Mouse (Mus musculus) common myeloid progenitor, adult 5-6 weeks (primary cell): ENCODE measurements around the gene Tmem158. TPM values are rescaled to one million over a fixed set of nuclear protein-coding genes. Genes with fewer than 3 reads are reported as not detected.

ENCODE experiments used
- ATAC-seq: replicated peaks from 2 replicates; pipeline ENCODE4 v1.8.0; 2016; ENCODE audit warnings: low read depth, mild to moderate bottlenecking, moderate TSS enrichment, inconsistent platforms; ENCODE audit not compliant: poor library complexity, severe bottlenecking
- total RNA-seq: library from RNA; stranded (forward); fragments of 200-1000, 187-1606 nt; gene quantifications from 2 replicates; pipeline ENCODE4 v1.2.3, GENCODE M21; 2017

Gene Tmem158
- total RNA-seq, 1 experiment from 2014 or later, result 1.8 TPM

DNA sequence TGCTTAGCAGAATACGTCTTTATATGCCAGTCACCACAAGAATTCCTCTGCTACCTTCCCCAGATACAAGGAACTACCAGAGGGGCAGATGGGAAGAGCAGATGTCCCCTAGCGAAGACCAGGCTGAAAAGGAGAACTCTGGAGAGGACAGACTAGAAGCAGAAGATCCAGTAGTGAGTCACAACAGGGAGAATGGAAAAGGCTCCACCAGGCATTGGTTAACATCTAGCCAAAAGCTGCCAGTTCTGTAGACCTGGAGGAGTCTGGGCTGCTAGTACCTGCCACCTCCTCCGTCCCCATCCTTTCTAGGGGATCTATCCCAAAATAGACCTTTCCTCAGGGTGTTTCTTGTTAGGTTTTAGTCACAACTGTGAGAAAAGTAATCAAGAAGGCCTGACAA lies 4.8 kb downstream of the Tmem158 start:
- ATAC-seq, result no peak

DNA sequence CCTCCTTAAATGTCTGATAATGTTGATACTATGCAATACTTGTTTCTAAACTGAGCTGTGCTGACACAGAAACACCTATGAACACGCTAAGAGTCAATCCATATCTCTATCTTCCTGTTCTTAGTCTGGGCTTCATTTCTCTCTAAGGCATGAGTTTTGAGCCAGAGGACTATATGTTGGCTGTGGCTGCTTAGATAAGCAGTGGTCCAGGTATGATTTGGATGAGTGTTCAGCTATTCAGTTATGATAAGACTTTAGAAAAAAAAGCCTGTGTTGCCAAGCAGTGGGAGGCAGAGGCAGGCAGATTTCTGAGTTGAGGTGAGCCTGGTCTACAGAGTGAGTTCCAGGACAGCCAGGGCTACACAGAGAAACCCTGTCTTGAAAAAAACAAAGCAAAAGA lies 12.6 kb downstream of the Tmem158 start:
- ATAC-seq, result no peak

DNA sequence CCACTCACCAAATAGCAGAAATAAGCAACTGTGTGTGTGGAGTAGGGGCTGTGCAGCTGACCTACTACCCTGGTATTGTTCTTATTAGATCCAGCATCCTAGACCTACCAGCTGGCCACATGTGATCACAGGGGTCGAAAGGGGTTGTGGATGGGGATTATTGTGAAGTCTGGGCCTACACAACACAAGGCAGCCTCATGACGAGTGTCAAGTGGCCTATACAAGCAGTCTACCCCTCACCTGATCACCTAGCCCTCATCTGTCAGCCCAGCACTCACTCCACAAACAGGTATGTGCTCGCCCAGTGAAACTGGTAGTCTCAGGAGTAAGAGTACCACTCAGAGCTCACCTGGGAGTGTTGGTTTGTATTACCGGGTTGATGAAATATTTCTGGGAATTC lies 15.4 kb downstream of the Tmem158 start:
- no peak for ATAC-seq

DNA sequence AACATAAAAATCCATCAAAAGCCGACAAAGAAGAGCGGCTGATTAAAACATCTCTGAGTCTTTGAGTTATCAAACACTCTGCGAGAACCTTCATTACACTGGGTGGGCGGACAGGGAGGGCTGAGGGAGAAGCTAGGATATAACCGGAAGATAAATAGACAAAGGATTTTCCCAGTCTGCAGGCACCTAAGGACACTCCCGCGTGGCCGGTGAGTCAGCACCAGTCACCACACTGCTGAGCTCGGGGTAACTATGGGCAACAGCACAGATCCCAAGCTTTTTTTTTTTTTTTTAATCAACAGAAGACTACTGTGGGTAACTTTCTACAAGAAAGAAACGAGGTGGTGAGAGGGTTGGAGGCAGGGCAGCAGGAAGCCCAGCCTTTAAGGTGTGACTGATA lies 16.6 kb downstream of the Tmem158 start:
- no peak for ATAC-seq

DNA sequence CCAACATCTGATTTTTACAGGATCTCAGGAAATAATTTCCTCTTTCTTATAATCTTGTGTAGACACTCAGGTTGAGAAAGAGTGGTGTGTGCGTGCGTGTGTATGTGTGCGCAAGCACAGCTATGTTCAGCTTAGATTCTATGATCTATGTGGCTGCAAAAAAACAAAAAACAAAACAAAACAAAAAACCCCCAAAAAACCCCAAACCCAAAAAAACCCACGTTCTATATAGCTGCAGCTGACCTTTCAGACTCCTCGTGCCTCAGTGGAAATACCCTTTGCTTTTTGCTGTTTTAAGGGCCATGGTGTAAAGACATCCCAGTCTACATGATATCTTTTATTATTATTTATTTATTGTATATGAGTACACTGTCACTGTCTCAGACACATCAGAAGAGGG lies 19.4 kb downstream of the Tmem158 start:
- no peak for ATAC-seq

DNA sequence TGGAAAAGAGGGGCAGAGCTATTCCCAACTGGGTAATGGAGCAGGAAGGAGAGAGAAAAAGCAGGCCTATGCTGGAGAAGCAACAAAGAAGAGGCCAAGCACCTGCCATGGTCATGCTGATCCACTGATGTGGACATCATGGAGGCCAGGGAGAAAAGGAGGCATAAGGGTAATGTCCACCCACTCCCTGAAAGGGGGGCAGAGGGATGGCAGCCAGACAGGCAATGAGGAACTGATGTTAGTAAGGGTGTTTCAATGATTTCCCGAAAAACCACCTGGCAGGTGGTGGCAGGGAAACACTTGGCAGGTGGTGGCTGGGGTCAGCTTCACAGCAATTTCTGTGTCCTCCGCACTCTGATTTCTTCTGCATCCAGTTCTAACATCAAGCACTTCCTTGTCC lies 19.8 kb downstream of the Tmem158 start:
- ATAC-seq, result no peak

DNA sequence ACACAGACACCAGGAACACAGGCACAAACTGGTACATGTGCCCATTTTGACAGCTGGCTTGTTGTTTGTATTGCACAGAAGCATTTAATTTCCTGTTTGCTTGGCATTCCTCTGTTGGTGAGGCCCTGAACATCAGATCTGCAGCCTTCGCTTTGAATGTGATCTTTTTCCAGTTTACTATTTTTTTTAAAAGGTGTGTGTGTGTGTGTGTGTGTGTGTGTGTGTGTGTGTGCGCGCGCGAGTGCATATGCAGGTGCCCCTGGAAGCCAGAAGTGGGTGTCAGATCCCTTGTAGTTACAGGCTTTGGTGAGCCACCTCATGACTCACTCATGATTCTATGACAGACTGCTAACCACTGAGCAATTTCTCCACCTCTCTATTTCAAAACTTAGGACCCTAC lies 20.3 kb downstream of the Tmem158 start:
- ATAC-seq, result no peak

DNA sequence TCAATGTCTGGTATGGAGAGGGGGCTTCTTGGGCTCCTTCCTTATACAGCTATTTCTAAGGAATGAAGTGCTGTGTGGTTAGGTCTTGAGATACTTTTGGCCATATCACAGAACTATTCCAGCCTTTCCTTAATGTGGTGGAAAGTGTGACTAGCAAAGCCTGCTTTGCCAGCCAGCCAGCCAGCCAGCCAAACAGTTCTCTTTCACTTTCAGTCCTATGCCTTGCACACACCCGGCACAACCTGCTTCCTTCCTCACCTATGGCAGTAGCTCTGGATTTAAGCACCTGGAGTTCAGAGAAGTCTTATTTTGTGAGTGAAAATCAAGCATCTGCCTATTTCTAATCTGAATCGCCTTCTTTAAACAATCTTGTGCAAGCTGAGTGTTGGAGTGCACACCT lies 20.9 kb downstream of the Tmem158 start:
- no peak for ATAC-seq

DNA sequence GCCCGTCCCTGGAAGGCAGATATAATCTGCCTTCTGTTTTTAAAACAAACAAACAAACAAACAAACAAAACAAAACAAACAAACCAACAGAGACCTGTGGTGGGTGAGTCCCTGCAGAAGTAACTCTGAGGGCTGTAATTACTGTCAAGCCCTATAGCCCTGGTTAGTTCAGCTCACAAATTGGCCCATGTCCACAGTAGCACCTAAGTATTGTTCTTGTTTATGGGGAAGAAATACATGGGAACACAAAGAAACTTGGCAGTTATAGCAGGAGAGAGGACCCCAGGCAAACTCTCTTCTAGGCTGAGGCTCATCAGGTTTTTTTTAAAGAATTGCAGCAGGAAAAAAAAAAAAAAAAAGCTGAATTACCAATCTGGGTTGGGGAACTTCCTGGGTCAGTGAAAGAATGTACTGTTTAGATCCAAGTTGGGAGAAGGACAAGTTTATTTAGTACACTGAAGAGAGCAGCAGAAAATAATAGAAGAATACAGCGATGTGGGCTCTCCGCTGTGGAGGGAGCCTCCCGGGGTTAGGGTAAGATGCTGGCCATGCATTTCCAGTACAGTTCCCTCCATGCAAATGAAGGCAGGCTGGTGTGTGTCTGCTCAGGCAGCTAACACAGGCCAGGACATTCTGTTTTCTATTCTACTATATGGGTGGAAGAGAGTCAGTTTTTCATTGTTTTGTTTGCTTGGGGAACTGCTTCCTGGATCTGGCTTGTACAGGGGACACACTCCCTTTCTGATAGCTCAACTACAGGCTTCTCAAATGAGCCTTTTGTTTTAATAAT lies 22.1 kb downstream of the Tmem158 start:
- no peak for ATAC-seq

DNA sequence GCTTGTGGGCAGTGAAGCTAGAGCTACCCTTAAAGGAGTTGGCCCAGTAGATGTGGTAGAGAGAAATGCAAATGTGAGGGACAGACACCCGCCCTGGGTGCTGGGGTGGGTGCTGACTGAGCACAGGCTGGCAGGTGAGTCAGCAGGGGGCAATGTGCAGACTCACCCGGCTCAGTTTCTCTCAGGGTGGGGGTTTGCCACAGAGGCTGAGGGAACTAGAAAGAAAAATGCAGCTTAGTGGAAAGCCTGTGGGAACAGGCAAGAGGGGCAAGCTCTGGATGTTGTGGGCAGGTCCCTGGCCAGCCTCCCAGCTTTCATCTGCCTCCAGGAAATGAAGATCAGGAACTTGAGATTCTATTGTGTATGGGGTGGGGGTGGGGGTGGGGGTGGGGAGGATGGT lies 22.8 kb downstream of the Tmem158 start:
- peak; percentile 71 for ATAC-seq

DNA sequence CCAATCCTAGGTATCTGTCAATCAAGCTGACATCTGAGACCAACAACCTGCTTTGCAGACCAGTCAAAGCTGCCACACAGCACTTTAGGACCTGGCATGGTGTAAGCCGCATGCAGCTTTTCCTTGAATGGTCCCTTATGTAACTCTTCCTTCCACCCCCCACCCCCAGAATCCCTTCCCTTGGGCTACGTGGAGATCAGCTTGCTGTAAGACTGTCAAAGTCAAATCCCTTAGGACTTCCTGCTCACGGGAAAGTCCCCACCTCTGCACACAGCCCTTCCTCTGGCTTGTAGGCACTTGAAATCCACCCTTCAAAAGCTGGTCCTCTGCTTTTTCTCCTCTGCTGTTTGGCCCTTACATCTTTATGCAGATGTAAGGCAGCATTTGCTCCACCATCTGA lies 24.9 kb downstream of the Tmem158 start:
- no peak for ATAC-seq

DNA sequence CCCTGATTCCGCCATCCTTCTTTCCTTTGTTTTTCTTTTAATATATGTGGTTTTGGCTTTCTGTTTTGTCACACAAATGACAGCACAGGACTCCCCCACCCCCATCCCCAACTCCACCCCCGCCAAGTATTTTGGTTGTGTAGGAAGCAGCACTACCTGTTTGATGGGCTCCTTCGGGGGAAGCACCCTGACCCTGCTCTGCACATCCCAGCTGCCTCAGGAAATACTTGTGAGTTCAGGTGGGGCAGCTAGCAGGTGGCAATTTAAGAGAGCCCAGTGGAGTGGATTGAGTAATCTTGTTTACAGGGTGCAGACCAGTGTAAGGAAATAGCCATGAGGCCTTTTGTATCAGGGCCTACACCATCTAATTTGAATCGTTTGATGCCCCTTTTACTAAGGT lies 30.7 kb downstream of the Tmem158 start:
- no peak for ATAC-seq

DNA sequence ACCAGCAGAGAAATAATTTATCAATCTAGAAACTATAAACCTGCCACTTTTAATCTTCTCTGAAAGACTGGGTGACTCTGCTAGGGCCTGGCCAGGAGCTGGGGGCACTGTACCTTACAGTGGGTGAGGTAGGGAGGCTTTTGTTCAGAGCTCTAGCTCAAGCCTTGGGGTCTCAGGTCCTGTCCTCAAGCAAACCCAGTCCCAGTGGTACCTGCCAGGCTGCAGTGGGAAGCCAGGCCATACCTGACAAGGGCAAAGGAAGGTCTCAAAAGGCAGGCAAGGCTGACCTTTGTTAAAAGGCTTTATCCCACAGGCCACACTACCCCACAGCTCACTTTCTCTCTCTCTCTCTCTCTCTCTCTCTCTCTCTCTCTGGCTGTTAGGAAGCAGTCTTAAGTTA lies 31.9 kb downstream of the Tmem158 start:
- no peak for ATAC-seq

DNA sequence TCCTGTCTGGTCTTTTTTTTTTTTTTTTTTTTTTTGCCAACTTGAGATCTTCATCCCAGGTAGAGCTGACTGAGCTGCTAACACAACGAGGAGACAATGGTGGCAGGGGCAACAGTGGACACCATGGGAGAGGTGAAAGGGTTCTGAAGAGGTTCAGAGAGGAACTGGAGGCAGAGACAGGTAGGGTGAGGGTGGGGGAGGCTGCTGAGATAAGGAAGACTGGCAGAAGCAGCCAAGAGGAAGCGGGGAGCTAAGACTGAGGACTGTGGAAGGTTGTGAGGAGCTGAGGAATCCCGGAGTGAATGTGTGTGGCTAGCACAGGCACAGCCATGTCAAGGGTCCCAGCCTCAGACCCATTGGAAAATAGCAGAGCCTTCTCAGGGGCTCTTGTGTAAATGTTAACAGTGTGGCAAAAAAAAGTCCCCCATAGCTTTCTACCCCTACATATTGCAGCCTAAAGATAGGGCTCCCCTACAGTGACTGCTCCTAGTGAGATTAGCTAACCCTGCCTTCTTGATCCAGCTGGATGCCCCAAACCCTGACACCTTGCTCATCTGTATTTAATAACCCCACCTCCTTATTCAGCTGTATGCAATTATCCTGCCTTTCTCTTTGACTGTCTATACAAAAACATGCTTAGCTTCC lies 33.3 kb downstream of the Tmem158 start:
- peak; percentile 39 for ATAC-seq

DNA sequence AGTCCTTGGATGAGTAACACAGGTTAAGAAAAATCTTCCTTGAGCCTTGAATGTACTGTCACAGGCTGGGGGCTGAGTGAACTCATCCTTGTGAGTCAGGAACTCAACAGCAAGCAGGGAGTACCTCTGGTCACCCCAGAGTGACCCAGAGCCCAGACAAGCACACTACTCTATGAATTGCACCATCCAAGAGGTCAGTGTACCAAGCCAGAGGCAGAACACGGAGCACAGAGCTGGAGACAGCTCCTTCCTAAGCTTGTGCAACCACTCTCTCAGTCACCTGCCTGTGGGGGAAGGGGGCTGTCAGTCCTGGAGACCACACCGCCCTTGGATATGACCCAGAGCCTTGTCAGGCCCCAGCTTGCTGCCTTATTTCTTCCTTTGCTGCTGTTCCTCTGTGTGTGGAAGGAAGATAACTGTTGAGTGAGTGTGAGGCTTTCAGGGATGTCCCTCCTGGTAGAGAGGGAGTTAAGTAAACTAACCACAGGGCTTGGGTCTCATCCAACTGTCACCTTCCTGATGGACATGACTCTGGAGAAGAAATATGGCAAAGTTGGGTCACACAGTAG lies 35.6 kb downstream of the Tmem158 start:
- ATAC-seq, result peak; percentile 53

DNA sequence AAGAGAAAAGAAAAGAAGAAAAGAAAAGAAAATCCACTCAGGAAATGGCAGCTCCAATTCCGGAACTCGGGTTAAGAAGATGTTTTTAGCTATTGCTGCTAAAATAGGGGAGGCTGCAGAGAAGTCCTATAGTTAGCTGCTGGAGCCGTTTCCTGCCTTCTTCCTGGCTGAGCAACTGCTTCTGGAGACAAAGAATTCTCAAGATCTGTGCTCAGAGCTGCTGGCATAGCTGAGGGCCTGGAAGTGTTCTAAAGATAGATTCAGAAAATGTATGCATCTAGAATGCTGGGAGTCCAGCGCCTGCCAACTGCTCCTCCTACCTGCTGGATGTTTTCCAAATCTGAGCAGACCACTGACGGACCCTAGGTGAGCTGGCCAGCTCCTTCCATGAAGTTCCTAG lies 40.7 kb downstream of the Tmem158 start:
- no peak for ATAC-seq

DNA sequence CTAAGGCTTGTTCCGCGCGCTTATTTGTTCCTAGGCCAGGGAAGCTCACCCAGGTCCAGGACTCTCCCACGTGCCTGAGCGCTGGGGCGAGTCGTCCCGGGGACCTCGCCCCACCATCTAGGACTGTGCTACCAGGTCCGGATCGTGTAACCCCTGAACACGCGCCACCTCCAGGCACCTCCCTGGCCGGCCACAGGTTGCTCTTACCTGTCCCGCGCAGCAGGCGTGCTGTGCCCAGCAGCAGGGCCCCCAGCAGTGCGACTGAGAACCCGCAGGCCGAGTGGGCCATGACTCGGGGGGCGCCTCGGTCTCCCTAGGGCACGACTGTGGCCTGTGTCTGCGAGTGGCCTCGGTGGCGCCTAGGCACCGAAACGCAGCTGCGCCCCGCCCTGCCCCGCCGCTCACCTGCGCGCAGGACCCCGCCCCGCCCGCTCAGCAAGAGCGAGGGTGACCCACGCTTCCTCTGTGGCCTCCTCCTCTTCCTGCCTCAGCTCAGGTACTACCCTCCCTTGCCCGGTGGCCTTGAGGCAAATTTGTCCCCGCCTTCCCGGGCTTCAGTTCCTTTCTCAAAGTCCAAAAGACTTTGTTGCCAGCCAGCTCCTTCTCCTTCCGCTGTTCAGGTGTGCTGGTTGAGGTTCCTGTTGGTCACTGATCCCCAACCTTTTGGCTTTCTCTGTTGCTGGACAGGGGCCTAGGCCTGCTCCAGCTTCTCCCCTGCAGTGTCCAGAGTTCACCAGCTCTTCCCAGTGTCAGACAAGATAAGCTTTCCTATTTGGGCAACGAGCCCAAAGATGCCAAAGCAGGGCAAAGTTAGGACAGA lies 44.7 kb downstream of the Tmem158 start, which contains the start of gene Cdcp1:
Cdcp1 (minus strand) TSS at position 418 of the 820 bp plus-strand sequence.
- peak; percentile 45; the same call in 1 of the 2 replicates for ATAC-seq

DNA sequence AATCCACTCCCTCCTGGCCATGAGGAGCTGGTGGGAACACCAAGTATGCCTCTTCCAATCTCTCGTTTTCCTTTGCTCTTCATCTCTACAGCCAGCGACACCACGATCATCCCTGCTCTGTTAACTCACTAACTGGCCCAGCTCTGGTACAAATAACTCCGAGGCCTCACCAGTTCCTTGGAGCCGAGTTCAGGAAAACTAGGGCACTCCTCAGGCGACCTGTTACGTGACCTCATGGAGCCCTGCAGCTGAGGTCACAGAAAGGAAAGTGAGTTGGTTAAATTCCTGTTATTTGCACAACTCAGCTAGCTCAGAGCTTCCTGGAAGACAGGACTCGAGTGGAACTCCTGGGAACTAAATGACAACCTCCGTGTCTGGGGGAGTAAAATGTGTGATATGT lies 47.2 kb downstream of the Tmem158 start:
- no peak for ATAC-seq
